Mouse (Mus musculus) MEL-GATA-1-ER (cell line): ENCODE results near the gene Ier2.
"Not testable (repeated sequence)": the region's sequence is repeated elsewhere in the genome, so short reads cannot be mapped to it uniquely, and the experiment has no call there.

Experiments
- DNase-seq: peaks from one replicate; pipeline ENCODE4 v3.0.0-alpha.2; 2012; ENCODE audit warnings: low read depth; ENCODE audit errors: extremely low read depth

The Ier2 gene

GRCm38 (mm10) chr8:84640010-84640588 lies 22.6 kb downstream of the Ier2 start:
- DNase-seq = no peak

GRCm38 (mm10) chr8:84639162-84640009 lies 23.3 kb downstream of the Ier2 start:
- no peak for DNase-seq

GRCm38 (mm10) chr8:84638555-84639161 lies 24.0 kb downstream of the Ier2 start:
- DNase-seq = no peak

DNA sequence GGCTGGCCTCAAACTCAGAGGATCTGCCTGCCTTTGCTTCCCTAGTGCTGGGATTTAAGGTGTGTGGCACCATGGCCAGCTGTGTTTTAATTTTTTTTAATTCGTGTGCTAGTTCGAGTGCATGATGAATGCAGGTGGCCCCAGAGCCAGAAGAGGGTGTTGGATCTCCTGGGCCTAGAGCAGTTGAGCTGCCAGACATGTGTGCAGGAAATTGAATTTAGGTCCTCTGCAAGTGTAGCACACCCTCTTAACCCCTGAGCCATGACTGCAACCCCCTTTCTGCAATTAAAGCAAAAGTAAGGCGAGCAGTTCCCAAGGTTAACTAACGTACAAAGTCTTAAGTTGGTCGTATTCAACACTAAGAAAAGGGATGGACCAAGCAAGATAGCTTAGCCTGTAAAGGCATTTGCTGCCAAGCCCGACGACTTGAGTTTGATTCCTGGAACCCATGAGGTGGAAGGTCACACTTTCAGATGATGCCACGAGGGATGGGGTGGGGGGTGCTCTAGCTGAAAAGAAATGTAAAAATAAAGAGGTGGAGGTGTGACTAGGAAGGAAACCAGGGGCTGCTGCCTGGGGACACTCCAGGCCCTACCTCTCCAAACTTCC lies 24.6 kb downstream of the Ier2 start:
- DNase-seq = no peak

DNA sequence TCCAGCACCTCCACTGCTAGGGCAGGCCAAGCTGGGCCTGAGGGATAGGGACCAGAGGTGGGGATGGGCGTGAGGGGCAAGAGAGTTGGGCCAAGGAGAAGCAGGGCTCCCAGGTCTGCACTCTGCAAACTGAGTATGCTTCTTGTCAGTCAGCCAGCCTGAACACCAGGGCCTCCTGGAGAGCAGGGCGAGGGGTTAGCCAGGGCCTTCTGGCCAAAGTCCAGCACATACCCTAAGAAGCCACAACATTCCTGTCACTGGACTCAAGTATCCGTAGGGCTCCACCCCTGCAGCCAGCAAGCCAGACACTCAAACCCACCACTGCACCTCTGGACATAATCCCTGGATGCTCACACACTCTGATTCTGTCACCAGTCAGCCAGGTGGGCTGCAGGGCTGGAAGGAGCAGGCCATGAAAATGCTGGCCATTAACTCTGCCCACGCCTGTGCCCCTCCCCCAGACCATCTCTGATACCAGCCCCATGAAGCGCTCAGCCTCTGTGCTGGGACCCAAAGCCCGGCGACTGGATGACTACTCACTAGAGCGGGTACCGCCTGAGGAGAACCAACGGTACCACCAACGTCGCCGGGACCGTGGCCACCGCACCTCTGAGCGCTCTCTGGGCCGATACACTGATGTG lies 26.5 kb downstream of the Ier2 start:
- DNase-seq = no peak

DNA sequence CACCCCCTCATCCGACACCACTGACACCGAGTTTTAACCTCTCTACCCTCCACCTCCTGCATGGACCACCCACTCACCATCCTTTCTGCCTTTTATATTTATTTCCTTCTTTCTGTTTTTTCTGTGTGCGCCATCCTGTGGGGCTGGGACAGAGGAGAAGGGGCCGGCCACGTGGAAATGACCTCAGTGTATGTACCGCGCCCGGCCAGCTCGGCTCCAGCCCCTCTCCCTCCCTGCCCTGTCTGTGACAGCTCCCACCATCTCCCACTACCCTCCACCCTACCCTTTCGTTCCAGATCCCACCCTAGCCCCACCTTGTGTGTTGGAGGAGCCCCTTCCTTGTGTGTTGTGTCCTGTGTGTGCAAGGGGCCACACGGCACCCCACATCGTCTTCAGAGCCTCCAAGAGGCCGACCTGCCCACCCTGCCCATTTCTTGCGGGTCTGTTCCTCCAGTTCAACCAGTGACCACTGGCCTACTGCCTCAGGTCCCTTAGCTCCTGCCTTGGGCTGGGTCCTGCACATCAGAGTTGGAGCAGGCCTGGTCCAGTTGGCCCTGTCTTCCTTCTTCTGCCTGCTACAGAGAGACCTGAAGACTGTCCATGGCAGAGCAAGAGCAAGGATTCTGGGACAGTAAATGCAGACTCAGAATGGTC lies 27.1 kb downstream of the Ier2 start:
- no peak for DNase-seq

GRCm38 (mm10) chr8:84634849-84635304 lies 27.8 kb downstream of the Ier2 start:
- DNase-seq = no peak

DNA sequence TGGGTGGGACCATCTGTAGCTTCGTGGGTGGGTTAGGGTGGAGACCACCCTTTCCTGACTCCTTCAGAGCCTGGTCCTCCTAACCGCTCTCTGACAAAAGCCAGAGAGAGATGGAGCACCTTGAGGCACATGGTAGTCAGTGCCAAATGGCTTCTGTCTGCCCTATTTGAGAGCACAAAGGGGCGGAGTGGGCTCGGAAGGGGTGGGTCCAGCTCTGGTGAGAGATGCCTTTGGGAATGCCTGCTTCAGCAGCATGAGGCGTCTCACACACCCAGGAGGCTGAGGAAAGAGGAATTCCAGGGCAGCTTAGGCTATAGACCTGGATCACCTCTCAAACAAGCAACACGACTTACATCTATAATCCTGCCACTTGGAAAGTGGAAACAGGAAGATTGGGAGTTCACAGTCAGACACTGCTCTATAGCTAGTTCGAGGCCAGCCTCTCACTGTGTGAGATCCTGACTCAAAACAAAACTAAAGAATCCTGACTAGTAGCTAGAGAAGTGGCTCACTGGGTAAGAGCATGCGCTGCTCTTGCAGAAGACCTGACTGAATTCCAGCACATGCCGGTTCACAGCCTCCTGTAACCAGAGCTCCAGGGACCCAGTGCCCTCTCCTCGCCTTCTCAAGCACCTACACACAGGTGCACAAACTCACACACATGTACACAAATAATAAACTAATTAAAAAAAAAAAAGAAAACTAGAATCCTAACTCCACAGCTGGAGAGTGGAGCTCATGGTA lies 28.6 kb downstream of the Ier2 start:
- no peak for DNase-seq

DNA sequence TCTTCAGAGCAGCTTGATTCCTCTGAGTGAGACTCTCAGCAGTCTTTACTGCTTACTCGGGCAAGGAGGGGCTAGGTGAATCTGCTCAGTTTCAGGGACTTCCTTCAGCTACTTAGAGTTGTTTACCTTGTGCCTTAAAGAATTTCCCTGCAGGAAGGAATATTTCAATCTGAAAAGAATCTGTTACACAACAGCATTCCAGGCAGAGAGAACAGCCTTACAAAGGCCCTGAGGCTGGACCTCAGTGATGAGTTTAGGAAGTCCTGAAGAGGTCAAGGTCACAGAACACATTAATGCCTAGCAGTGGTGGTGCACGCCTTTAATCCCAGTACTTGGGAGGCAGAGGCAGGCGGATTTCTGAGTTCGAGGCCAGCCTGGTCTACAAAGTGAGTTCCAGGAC lies 30.8 kb downstream of the Ier2 start:
- DNase-seq = no peak

DNA sequence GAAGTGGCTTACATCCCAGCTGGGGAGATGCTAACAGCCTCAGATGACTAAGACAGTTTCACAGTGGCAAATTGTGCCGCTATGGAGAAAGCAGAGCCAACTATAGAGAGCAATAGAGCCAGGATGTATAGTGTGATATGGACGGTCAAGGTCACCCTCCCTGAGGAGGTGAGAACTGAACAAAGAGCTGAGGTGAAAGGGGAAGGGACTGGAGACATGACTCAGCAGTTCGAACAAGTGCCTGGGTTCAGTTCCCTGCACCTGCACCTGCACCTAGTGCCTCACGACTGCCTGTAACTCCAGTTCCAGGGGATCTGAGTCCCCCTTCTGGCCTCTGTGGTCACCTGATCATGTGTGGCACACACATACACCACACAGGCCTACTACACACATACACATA lies 32.5 kb downstream of the Ier2 start:
- no peak for DNase-seq

- DNase-seq = no peak
Measured at GRCm38 (mm10) chr8:84629586-84629985, 33.1 kb downstream of the Ier2 start.

GRCm38 (mm10) chr8:84623425-84623824 lies 39.2 kb downstream of the Ier2 start:
- not testable (repeated sequence) for DNase-seq

DNA sequence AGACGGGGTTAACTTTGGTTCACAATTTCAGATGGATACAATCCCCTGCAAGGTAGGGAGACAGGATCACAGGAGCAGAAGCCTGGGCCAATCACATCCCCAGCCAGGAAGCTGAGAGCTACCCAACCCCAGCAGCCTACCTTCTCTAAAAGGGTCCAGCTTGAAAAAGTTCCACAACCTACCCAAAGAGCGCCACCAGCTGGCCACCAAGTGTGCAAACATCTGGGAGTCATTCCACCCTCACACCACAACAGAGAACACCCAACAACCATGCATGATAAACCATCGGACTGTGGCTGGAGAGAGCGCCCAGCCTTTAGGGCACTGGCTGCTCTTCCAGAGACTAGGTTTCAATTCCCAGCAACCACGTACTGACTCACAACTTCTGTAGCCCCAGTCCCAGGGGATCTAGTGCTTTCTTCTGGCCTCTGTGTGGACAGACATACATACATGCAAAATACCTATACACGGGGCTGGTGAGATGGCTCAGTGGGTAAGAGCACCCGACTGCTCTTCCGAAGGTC lies 41.5 kb downstream of the Ier2 start:
- DNase-seq = no peak

- no peak for DNase-seq
Measured at GRCm38 (mm10) chr8:84617005-84617404, 45.6 kb downstream of the Ier2 start.

DNA sequence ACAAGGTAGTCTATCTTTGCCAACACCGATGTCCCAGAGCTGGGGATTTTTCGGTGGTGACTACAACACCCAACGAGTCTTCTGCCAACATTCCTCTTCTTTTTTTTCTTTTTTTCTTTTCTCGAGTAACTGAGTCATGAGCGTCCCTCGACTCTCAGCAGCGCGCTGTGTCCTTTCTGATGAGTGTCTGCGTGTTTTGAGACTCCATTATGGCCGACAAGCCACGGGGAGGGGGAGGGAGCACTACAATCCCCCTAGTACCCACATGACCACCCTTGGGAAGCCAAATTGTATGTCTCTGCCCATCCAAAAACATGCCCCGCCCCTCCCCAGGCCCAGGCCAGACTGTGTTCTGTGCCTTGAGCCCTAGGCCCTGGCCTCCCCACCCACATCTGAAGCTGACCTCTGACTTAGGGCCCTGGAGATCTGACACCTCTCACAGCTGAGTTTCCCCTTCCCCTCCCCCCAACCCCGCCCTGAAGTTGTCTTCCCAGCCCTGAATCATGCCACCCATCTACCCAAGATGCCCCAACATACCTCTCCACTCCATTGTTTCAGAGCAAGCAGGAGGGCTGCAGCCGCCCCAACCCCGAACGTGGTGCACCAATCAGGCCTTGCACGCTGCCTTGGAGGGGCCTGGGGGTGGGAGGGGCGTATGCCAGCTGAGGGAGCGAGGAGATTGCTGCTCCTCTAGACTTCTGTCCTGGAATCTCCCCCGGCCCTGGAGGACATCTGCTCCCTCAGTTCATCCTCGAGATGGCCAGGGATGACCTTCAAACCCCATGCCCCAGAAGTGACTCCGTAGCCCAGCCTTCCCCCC lies 46.8 kb downstream of the Ier2 start:
- no peak for DNase-seq

DNA sequence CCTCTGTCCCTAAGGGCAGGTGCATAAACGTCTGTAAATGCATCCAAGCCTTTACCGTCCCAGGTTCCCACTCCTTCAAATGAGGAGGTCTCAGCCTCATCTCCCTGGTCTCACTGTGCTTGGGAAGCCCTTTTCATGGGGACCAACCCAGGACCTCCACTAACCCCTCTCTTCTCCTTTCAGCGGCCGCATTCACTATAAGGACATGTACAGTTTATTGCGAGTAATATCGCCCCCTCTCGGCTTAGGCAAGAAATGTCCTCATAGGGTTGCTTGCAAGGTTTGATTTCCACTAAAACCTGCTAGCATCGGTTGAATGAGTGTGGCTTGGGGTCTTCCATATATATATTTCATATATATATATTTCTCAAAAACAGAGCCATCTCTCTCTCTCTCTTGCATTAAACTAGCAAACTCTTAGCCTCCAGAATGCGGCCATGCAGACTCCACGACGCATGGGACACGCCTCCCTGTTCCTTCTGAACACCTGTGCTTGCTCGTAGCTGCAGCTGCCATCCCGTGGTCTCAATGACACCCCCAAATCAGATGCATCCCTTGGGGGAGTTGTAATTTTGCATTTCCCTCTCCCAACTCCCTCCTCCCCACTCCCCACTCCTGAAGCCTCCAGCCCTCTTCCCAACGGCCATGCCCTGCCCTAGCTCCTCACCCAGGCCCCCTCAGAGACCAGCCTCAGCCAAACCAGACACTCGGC lies 48.0 kb downstream of the Ier2 start:
- peak; percentile 33 for DNase-seq
